7 mouse cellular contexts compared by ENCODE assay signal in the genomic region with DNA sequence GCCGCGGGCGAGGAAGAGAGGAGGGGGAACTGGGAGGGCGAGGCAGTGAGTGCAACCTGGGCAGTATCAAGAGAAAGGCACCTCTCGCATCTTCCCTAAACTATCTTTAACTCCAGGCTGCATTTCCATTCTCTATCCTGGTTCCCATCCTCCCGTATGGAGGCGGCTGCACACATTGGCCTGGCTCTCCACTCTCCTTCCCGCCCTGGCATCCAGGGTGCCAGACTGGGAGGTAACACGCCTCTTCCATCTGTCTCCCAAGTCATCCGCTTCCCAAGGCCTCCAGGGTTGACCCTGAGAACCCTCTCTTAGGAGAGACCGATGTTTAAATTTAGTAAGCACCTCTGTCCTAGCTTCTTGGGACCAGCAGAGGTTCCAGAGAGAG. TPM values are rescaled to one million over a fixed set of nuclear protein-coding genes. Genes with fewer than 3 reads are reported as not detected.
A peak's percentile ranks its signal among the peaks of the same experiment; 100 is the strongest.
DNase-seq lines count a peak whose midpoint lies in the region; ATAC-seq and TF ChIP-seq lines count a peak whose summit lies in the region.

No protein-coding gene starts in this region.

- H3K36me3 ChIP-seq in testis, adult 2 months (ENCODE audit: control insufficient read depth, insufficient read depth, low read length) = no peaks in the 10 kb centered on the region
- no peaks in the 10 kb centered on the region for H3K36me3 ChIP-seq in hindbrain, embryonic 16.5 days (ENCODE audit: control insufficient read depth, insufficient read depth, low read length)
- no peaks in the 10 kb centered on the region for H3K36me3 ChIP-seq in stomach, postnatal 0 days (ENCODE audit: control insufficient read depth, insufficient read depth, low read length)

- H3K27me3 ChIP-seq in testis, adult 2 months (ENCODE audit: control insufficient read depth, insufficient read depth, low read length) = peaks cover 3% of the 10 kb centered on the region; the same call in 1 of the 2 replicates
- no peaks in the 10 kb centered on the region for H3K27me3 ChIP-seq in hindbrain, embryonic 16.5 days (replicated peaks; ENCODE audit: control insufficient read depth, insufficient read depth, low read length)
- no peaks in the 10 kb centered on the region for H3K27me3 ChIP-seq in stomach, postnatal 0 days (ENCODE audit: control insufficient read depth, insufficient read depth, low read length)

- 0% methylated on average over 11 of the region's 11 CpGs for WGBS in hindbrain, embryonic 16.5 days
- 0% methylated on average over 7 of the region's 11 CpGs for WGBS in stomach, postnatal 0 days

- TF ChIP-seq EP300 in stomach, postnatal 0 days (optimal IDR thresholded peaks at IDR 0.05) = no peak

- H3K4me3 ChIP-seq in testis, adult 2 months (ENCODE audit: control insufficient read depth, low read depth, low read length) = peak overlapping the region; percentile 14
- H3K4me3 ChIP-seq in embryonic fibroblast, embryonic 13.5 days (ENCODE audit: insufficient read depth, low read length) = peak overlapping the region; percentile 46
- H3K4me3 ChIP-seq in hindbrain, embryonic 16.5 days (ENCODE audit: low read length) = peak overlapping the region; percentile 64
- H3K4me3 ChIP-seq in stomach, postnatal 0 days (ENCODE audit: low read depth, low read length) = peak overlapping the region; percentile 66

- peak; percentile 51 for ATAC-seq in hindbrain, embryonic 16.5 days
- ATAC-seq in stomach, postnatal 0 days (ENCODE audit: low FRiP score, low TSS enrichment) = peak; percentile 27

- no peak overlapping the region for H3K27ac ChIP-seq in testis, adult 2 months (ENCODE audit: control insufficient read depth, insufficient read depth, low read depth, low read length)
- peak overlapping the region; percentile 37 for H3K27ac ChIP-seq in embryonic fibroblast, embryonic 13.5 days (ENCODE audit: insufficient read depth, low read length)
- H3K27ac ChIP-seq in hindbrain, embryonic 16.5 days (ENCODE audit: low read depth, low read length) = peak overlapping the region; percentile 89
- H3K27ac ChIP-seq in stomach, postnatal 0 days (replicated peaks) = peak overlapping the region; percentile 88

- no peak for TF ChIP-seq CTCF in testis, adult 2 months (IDR thresholded peaks at IDR 0.05; ENCODE audit: control insufficient read depth, insufficient read depth, insufficient replicate concordance, low read depth, low read length)
- no peak for TF ChIP-seq CTCF in embryonic fibroblast, embryonic 13.5 days (IDR thresholded peaks at IDR 0.05; ENCODE audit: borderline replicate concordance, insufficient read depth, low read length)
- no peak for TF ChIP-seq CTCF in stomach, postnatal 0 days (IDR thresholded peaks at IDR 0.05; ENCODE audit: low read depth)

- no peaks in the 10 kb centered on the region for H3K9me3 ChIP-seq in hindbrain, embryonic 16.5 days (ENCODE audit: control insufficient read depth, low read length)
- H3K9me3 ChIP-seq in stomach, postnatal 0 days (ENCODE audit: control insufficient read depth, low read length) = no peaks in the 10 kb centered on the region

- no peak for DNase-seq in testis, postnatal 10 days (ENCODE audit: low spot score)
- peak; percentile 60 for DNase-seq in lung, postnatal 10 days
- no peak for DNase-seq in stomach, postnatal 0 days (ENCODE audit: low spot score)
- DNase-seq in kidney, adult 8-10 months = no peak

- TF ChIP-seq POLR2A in testis, adult 2 months (IDR thresholded peaks at IDR 0.05; ENCODE audit: control insufficient read depth, low read depth, low read length) = no peak
- TF ChIP-seq POLR2A in embryonic fibroblast, embryonic 13.5 days (IDR thresholded peaks at IDR 0.05; ENCODE audit: low read depth, low read length) = peak; percentile 16; the same call in 1 of the 2 replicates

- H3K9ac ChIP-seq in hindbrain, embryonic 16.5 days (ENCODE audit: low read depth, low read length) = peak overlapping the region; percentile 85
- H3K9ac ChIP-seq in stomach, postnatal 0 days (ENCODE audit: low read length) = peak overlapping the region; percentile 75

- peaks cover 11% of the 10 kb centered on the region for H3K4me1 ChIP-seq in testis, adult 2 months (ENCODE audit: control insufficient read depth, insufficient read depth, low read length)
- H3K4me1 ChIP-seq in embryonic fibroblast, embryonic 13.5 days (ENCODE audit: control insufficient read depth, insufficient read depth, low read length) = 0 out of 2 replicates have a peak, but pooled peaks cover 3% of the 10 kb centered on the region
- peaks cover 13% of the 10 kb centered on the region for H3K4me1 ChIP-seq in hindbrain, embryonic 16.5 days (ENCODE audit: control insufficient read depth, insufficient read depth, low read depth, low read length)
- H3K4me1 ChIP-seq in stomach, postnatal 0 days (replicated peaks; ENCODE audit: control insufficient read depth, insufficient read depth) = no peaks in the 10 kb centered on the region; the same call in 1 of the 2 replicates

- H3K4me2 ChIP-seq in hindbrain, embryonic 16.5 days (ENCODE audit: low read length) = peak overlapping the region; percentile 83
- H3K4me2 ChIP-seq in stomach, postnatal 0 days (replicated peaks; ENCODE audit: low read depth) = peak overlapping the region; percentile 89

RNA-seq across cellular contexts. Expression of gene Adgrl1, which starts 24.3 kb away (rescaled TPM):
- polyA plus RNA-seq in testis, adult 2 months (2012; rRNA removed) = 54.3 and 64.0 TPM in 2 replicates
- 67.4 and 95.4 TPM in 2 replicates for polyA plus RNA-seq in embryonic fibroblast, embryonic 13.5 days (2011; ENCODE audit: insufficient read length, low read depth, missing spikeins)
- polyA plus RNA-seq in hindbrain, embryonic 16.5 days (2015; fragmentation: Nextera tagmentation; extraction: Ambion mirVana) = 50.9 and 53.0 TPM in 2 replicates
- 6.5 and 7.5 TPM in 2 replicates for polyA plus RNA-seq in stomach, postnatal 0 days (2015; fragmentation: Nextera tagmentation; extraction: Ambion mirVana)

Comparison
In these comparisons a context has a peak if more than half of its experiments do, and no peak if none do; other contexts are left out.
1. H3K4me3 ChIP-seq: peak in every context shown above with its lines; median percentile 66 in stomach, postnatal 0 days; 64 in hindbrain, embryonic 16.5 days; 46 in embryonic fibroblast, embryonic 13.5 days; 14 in testis, adult 2 months.